Mouse (Mus musculus): ENCODE measurements at regions not wholly inside any gene's neighbourhood (a gene's known extent, or its start where the extent isn't known, plus 50 kb on each side); places are given as distances from the start of the nearest gene placed in this dataset.

- TF ChIP-seq CTCF (IDR thresholded peaks at IDR 0.05; ENCODE audit: extremely low read depth, insufficient read depth, low read length): no peak
- TF ChIP-seq POLR2A (IDR thresholded peaks at IDR 0.05; ENCODE audit: extremely low read depth, insufficient read depth, low read length): no peak
These were observed 49.9 kb upstream of the Fndc3b start for GRCm38 (mm10) chr3:27761031-27761430.

All from cortical plate, adult 2 months (tissue).